Mouse (Mus musculus): ENCODE data around the gene Pold4. TPM values are rescaled to one million over a fixed set of nuclear protein-coding genes. Genes with fewer than 3 reads are reported as not detected.
A peak's percentile ranks its signal among the peaks of the same experiment; 100 is the strongest.

Gene Pold4
- polyA plus RNA-seq, 1 experiment = 38.9 TPM

DNA sequence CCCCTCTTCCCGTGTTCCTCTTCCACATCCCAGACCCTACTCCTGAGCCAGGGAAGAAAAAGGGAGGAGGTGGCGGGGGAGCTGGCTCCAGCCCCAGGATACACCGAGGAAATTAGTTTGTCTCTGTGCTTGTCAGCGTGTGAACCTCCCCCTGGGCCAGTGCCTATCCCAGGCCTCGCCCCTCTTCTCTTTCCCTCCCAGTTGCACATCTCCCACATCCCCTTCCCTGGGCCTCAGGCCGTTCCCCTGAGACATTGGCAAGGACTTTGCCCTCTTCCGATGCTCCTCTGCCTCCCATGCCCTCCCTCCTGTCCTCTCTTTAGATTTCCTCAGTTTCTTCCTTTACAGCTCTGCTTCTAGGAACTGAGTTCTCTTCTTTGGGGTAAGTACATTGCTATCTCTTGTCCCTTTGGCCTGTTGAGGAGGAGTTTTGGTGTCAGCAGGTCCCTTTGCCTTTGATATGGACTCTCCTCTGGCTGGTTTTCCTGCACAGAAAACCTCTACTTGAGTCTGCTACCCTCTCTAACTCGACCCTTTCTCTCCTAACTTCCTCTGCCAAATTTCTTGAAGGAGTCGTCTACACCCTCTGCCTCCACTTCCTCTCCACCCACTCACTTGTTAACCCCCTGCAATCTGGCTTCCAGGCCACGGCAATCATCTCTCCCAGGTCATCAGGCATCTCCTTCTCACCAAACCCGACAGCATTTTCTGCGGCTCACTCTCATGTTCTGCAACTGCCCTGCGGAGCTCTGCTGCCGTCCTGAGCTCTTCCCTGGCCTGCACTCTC is 10.5 kb upstream of the Pold4 start:
- TF ChIP-seq POLR2A (IDR thresholded peaks at IDR 0.05; ENCODE audit: extremely low read depth, insufficient read depth, low read length) = no peak
- TF ChIP-seq CTCF (IDR thresholded peaks at IDR 0.05; ENCODE audit: extremely low read depth, insufficient read depth, low read length) = no peak
- Histone ChIP-seq H3K27ac (ENCODE audit: insufficient read depth, low read length) (no peak overlapping the region), H3K4me1 (ENCODE audit: control insufficient read depth, insufficient read depth, low read length) (no peaks in the 10 kb centered on the region), H3K4me3 (ENCODE audit: insufficient read depth, low read length) (no peak overlapping the region)

DNA sequence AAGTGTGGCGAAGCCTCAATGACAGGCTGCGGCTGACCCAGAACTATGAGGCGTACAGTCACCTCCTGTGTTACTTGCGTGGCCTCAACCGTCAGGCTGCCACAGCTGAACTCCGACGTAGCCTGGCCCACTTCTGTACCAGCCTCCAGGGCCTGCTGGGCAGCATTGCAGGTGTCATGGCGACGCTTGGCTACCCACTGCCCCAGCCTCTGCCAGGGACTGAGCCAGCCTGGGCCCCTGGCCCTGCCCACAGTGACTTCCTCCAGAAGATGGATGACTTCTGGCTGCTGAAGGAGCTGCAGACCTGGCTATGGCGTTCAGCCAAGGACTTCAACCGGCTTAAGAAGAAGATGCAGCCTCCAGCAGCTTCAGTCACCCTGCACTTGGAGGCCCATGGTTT is 9.5 kb upstream of the Pold4 start:
- no peaks in the 10 kb centered on the region for H3K4me1 ChIP-seq (ENCODE audit: control insufficient read depth, insufficient read depth, low read length)
- no peak overlapping the region for H3K27ac ChIP-seq (ENCODE audit: insufficient read depth, low read length)
- no peak for TF ChIP-seq POLR2A (IDR thresholded peaks at IDR 0.05; ENCODE audit: extremely low read depth, insufficient read depth, low read length)
- no peak for TF ChIP-seq CTCF (IDR thresholded peaks at IDR 0.05; ENCODE audit: extremely low read depth, insufficient read depth, low read length)
- H3K4me3 ChIP-seq (ENCODE audit: insufficient read depth, low read length) = no peak overlapping the region

DNA sequence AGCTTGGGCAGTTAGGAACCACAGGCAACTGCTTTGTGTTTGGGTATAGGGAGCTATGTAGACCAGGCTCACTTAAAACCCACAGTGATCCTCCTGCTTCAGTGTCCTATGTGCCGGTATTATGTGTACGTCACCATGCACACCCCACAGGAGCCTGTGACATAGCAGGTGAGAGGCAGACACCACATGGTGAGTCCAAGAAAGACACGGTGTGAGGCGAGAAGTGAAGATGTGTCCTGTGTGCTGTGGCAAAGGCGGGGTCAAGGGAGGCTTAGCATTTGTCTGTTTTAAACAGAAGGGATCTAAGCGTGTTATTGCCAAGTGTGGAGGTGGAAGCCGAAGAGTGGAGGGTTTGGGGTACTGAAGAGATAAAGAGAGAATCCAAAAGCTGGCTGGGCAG is 4.9 kb upstream of the Pold4 start:
- Histone ChIP-seq H3K4me3 (ENCODE audit: insufficient read depth, low read length) (no peak overlapping the region), H3K4me1 (ENCODE audit: control insufficient read depth, insufficient read depth, low read length) (peaks cover 3% of the 10 kb centered on the region), H3K27ac (ENCODE audit: insufficient read depth, low read length) (no peak overlapping the region)
- no peak for TF ChIP-seq CTCF (IDR thresholded peaks at IDR 0.05; ENCODE audit: extremely low read depth, insufficient read depth, low read length)
- TF ChIP-seq POLR2A (IDR thresholded peaks at IDR 0.05; ENCODE audit: extremely low read depth, insufficient read depth, low read length) = no peak

DNA sequence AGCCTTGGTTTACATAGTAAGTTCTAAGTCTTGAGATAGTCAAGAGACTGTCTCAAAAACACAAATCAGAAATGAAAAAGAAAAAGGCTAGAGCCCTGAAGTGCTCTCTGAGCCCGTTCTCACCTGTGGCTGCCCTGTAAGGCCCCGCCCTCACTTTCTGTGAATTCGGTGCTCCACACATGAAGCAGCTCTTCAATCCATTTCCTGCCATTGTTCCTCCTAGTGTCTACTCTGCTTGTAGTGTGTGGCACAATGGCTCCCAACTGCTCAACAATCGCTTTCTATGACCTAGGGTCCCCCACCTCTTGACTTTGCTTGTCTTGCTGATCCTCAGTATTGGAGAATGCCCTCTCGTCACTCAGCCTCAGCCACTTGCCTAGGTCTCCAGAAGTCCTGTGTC is 4.3 kb upstream of the Pold4 start:
- TF ChIP-seq POLR2A (IDR thresholded peaks at IDR 0.05; ENCODE audit: extremely low read depth, insufficient read depth, low read length) (no peak), CTCF (IDR thresholded peaks at IDR 0.05; ENCODE audit: extremely low read depth, insufficient read depth, low read length) (no peak)
- no peak overlapping the region for H3K4me3 ChIP-seq (ENCODE audit: insufficient read depth, low read length)
- no peak overlapping the region for H3K27ac ChIP-seq (ENCODE audit: insufficient read depth, low read length)
- H3K4me1 ChIP-seq (ENCODE audit: control insufficient read depth, insufficient read depth, low read length) = peaks cover 5% of the 10 kb centered on the region

DNA sequence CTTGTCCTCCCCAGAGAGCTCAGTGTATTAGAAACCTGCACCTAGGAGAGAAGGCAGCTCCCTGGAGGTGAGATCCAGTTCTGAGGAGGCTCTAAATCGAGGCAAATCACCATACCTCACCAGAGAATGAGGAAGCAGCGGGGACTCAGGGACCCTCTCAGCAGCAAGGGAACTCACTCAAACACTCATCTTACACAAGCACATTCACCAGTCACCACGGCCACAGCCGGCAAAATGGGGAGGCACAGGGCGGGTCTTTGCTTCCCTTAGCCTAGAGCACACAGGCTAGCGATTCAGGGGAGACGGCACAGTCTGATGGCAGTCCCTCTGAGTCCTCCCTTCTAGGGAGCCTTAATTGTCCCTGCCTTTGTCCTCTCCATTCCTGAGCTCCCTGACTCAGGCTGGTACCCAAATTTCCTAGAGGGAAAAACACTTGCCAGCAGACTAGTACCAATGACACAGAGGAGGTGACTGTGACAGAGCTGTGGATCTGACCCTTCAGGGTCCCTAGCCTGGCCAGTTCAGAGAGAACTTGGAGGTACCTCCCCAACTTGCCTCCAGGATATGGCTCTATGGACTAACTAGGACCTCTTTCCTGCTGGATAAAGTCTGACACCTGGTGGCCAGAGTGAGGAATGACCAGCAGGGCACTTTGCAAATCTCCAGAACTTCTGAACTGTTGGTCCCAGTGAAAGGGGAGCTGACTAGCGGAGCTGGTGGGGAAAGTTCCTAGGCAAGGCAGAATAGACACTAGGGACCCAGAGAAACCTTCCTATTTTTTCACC is 3.6 kb upstream of the Pold4 start:
- peaks cover 5% of the 10 kb centered on the region for H3K4me1 ChIP-seq (ENCODE audit: control insufficient read depth, insufficient read depth, low read length)
- H3K27ac ChIP-seq (ENCODE audit: insufficient read depth, low read length) = no peak overlapping the region
- TF ChIP-seq CTCF (IDR thresholded peaks at IDR 0.05; ENCODE audit: extremely low read depth, insufficient read depth, low read length) = peak; percentile 94
- TF ChIP-seq POLR2A (IDR thresholded peaks at IDR 0.05; ENCODE audit: extremely low read depth, insufficient read depth, low read length) = no peak
- no peak overlapping the region for H3K4me3 ChIP-seq (ENCODE audit: insufficient read depth, low read length)

DNA sequence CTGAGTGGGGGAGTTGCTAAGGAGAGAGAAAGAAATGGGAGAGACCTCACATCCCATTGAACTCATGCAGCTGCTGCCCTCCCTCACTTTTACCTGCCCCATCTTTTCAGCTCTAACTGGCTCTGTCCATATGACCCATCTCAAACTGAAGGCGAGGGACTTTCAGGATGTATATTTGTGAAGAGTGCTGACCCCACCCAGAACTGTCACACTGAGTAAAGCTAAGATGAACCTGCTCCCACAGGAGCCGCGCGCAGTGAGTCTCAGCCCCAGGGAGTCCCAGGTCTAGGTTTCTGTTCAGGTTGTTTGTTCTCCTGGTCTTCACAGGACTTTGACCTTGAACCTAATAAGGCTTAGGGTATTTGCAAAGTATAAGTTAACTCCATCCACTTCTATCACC is 2.8 kb upstream of the Pold4 start:
- no peak overlapping the region for H3K4me3 ChIP-seq (ENCODE audit: insufficient read depth, low read length)
- TF ChIP-seq CTCF (IDR thresholded peaks at IDR 0.05; ENCODE audit: extremely low read depth, insufficient read depth, low read length) = no peak
- no peak for TF ChIP-seq POLR2A (IDR thresholded peaks at IDR 0.05; ENCODE audit: extremely low read depth, insufficient read depth, low read length)
- no peak overlapping the region for H3K27ac ChIP-seq (ENCODE audit: insufficient read depth, low read length)
- H3K4me1 ChIP-seq (ENCODE audit: control insufficient read depth, insufficient read depth, low read length) = peaks cover 5% of the 10 kb centered on the region

DNA sequence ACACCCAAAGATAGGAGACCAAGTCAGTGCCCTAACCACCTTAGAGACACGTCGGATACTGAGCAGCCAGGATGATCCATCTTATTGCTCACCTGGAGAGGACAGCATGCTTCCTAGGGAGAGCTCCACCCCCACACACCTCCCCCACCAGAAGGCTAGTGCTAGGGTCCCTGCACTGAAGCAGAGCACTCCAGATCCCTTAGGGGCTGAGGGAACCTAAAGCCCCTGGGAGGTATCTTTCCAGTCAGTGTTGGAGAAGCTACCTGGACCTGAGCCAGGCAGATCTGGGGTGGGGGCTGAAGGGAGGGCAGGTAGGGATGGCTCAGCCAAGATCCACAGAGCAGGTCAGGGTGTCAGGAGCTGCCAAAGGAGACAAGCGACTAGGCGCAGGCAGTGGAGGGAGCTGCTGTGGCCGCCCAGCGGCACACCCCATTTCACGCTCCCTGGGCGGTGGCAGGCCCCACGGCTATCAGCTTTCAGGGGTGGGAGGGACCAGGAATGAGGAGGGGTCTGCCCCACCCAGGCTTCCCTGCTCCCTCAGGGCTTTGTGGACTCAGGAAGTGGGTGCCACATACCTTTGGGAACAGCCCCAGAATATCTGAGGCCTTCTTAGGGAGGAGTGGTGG is 2.1 kb upstream of the Pold4 start:
- H3K4me1 ChIP-seq (ENCODE audit: control insufficient read depth, insufficient read depth, low read length) = peaks cover 5% of the 10 kb centered on the region
- no peak overlapping the region for H3K27ac ChIP-seq (ENCODE audit: insufficient read depth, low read length)
- TF ChIP-seq POLR2A (IDR thresholded peaks at IDR 0.05; ENCODE audit: extremely low read depth, insufficient read depth, low read length) (no peak), CTCF (IDR thresholded peaks at IDR 0.05; ENCODE audit: extremely low read depth, insufficient read depth, low read length) (no peak)
- no peak overlapping the region for H3K4me3 ChIP-seq (ENCODE audit: insufficient read depth, low read length)

DNA sequence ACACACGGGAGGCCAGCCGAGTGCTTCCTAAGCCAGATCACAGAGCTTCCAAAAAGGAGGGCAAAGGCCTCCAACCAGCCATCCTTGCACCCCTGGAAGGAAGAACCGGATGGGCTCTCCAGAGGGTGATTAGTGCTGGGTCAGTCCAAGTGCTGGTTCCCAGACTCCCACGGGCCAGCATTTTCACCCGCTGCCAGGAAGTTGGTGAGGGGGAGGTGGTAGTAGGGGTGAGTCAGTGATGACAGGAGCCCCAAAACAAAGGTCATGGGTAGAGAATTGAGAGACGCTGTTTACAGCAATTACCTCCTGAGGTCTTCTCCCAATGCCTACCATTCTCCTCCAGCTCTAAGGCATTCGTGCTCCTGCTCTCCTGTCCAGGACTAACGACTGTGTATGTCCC is 1.3 kb upstream of the Pold4 start:
- peak overlapping the region; percentile 8 for H3K27ac ChIP-seq (ENCODE audit: insufficient read depth, low read length)
- no peak overlapping the region for H3K4me3 ChIP-seq (ENCODE audit: insufficient read depth, low read length)
- TF ChIP-seq CTCF (IDR thresholded peaks at IDR 0.05; ENCODE audit: extremely low read depth, insufficient read depth, low read length) = no peak
- TF ChIP-seq POLR2A (IDR thresholded peaks at IDR 0.05; ENCODE audit: extremely low read depth, insufficient read depth, low read length) = no peak
- H3K4me1 ChIP-seq (ENCODE audit: control insufficient read depth, insufficient read depth, low read length) = peaks cover 5% of the 10 kb centered on the region

DNA sequence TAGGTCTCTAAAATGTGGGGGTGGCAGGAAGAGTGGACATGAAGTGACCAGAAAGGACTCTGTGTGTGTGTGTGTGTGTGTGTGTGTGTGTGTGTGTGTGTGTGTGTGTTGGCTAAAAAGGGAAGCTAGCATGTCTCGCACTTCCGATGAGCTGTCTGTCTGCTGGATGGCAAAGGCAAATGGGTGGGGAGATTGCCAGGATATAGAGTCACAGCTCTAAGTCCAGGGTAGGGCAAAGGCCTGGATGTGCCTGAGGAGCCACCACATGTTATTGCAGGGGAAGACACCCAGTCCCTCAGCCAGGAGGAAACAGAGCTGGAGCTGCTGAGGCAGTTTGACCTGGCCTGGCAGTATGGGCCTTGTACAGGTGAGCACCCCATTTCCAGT is 480 bp downstream of the Pold4 start:
- peaks cover 5% of the 10 kb centered on the region for H3K4me1 ChIP-seq (ENCODE audit: control insufficient read depth, insufficient read depth, low read length)
- peak overlapping the region; percentile 88 for H3K27ac ChIP-seq (ENCODE audit: insufficient read depth, low read length)
- TF ChIP-seq CTCF (IDR thresholded peaks at IDR 0.05; ENCODE audit: extremely low read depth, insufficient read depth, low read length) (no peak), POLR2A (IDR thresholded peaks at IDR 0.05; ENCODE audit: extremely low read depth, insufficient read depth, low read length) (no peak)
- H3K4me3 ChIP-seq (ENCODE audit: insufficient read depth, low read length) = peak overlapping the region; percentile 45

All from cortical plate, adult 2 months (tissue).